Mouse (Mus musculus): ENCODE measurements around the gene Stag1. TPM values are rescaled to one million over a fixed set of nuclear protein-coding genes. Genes with fewer than 3 reads are reported as not detected.

Stag1 gene
- polyA plus RNA-seq, 1 experiment from 2014 or later, result 45.4 TPM

DNA sequence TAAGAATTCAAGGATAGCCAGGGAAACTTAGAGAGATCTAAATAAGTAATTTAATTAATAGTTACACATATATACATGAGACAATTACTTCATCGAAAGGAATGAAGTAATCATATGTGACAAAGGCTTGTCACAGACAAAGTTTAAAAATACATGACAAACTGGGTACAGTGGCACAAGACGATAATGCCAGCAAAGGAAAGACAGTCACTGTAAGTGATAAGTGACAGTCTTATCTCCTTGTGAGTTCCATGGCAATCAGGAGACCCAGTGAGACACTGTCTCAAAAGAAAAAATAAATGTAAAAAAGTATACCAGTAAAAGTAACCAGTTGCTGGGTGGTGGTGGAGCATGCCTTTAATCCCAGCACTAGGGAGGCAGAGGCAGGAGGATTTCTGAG lies 399.5 kb downstream of the Stag1 start:
- no peak for ATAC-seq (replicated peaks; ENCODE audit: low FRiP score, low TSS enrichment, low read depth)
- Histone ChIP-seq H3K4me2 (ENCODE audit: low read length) (no peak overlapping the region), H3K36me3 (ENCODE audit: control insufficient read depth, insufficient read depth, low read length) (peaks cover 22% of the 10 kb centered on the region; the same call in 1 of the 2 replicates), H3K27ac (ENCODE audit: low read depth) (no peak overlapping the region), H3K4me3 (ENCODE audit: low read depth, low read length) (no peak overlapping the region), H3K4me1 (replicated peaks; ENCODE audit: control insufficient read depth, insufficient read depth, low read length) (no peaks in the 10 kb centered on the region), H3K9me3 (ENCODE audit: control insufficient read depth, low read length) (no peaks in the 10 kb centered on the region), H3K27me3 (replicated peaks; ENCODE audit: control insufficient read depth, insufficient read depth, low read length) (no peaks in the 10 kb centered on the region), H3K9ac (ENCODE audit: low read length) (no peak overlapping the region)
- 94% methylated on average over 2 of the region's 2 CpGs for WGBS
- no peak for DNase-seq (ENCODE audit: low spot score)

DNA sequence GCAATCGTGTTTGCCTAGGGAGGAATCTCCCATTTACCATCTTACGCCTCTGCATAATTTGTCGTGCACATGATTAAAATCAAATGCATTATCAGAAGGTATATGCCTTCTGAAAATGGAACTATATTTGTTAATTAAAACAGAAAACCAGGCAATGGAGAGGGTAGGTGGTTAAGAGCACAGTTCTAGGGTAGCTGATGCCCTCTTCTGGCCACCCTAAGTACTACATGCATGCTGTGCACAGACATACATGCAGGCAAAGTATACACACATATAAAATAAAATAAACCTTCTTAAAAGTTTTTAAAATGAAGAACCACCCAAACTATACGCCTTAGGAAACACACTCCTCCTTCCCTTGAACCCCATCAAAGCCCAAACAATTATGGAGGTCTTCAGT lies 404.5 kb downstream of the Stag1 start:
- no peak overlapping the region for H3K9ac ChIP-seq (ENCODE audit: low read length)
- WGBS, result 90% methylated on average over 4 of the region's 4 CpGs

DNA sequence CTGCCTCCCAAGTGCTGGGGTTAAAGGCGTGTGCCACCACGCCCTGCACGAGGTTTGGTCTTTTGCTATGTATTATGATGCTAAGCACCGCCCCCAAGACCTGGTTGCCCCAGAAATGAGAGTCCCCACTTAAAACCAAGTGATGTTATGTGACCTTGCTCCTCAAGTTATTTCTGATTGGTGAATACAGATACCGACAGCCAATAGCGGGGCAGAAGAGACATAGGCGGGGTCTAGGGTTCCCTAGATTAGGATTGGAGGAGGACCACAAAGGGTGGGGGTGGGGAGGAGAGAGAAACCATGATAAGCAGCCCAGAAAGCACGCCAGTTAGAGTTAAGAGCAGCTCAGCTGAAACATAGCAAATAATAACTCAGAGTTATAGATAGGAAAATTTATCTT lies 405.2 kb downstream of the Stag1 start:
- 0 out of 2 replicates have a peak, but pooled peaks cover 5% of the 10 kb centered on the region for H3K36me3 ChIP-seq (ENCODE audit: control insufficient read depth, insufficient read depth, low read length)
- WGBS, result 97% methylated on average over 8 of the region's 8 CpGs
- H3K27ac ChIP-seq (ENCODE audit: low read depth), result no peak overlapping the region
- H3K4me1 ChIP-seq (replicated peaks; ENCODE audit: control insufficient read depth, insufficient read depth, low read length), result peaks cover 9% of the 10 kb centered on the region
- no peaks in the 10 kb centered on the region for H3K27me3 ChIP-seq (replicated peaks; ENCODE audit: control insufficient read depth, insufficient read depth, low read length)
- no peak overlapping the region for H3K4me2 ChIP-seq (ENCODE audit: low read length)
- ATAC-seq (replicated peaks; ENCODE audit: low FRiP score, low TSS enrichment, low read depth), result no peak
- H3K9ac ChIP-seq (ENCODE audit: low read length), result no peak overlapping the region
- no peak overlapping the region for H3K4me3 ChIP-seq (ENCODE audit: low read depth, low read length)
- H3K9me3 ChIP-seq (ENCODE audit: control insufficient read depth, low read length), result no peaks in the 10 kb centered on the region
- DNase-seq (ENCODE audit: low spot score), result no peak

More for the DNA sequence above, 404.5 kb downstream of the Stag1 start:
- ATAC-seq (replicated peaks; ENCODE audit: low FRiP score, low TSS enrichment, low read depth) (no peak), DNase-seq (ENCODE audit: low spot score) (no peak)
- Histone ChIP-seq H3K27me3 (replicated peaks; ENCODE audit: control insufficient read depth, insufficient read depth, low read length) (no peaks in the 10 kb centered on the region), H3K27ac (ENCODE audit: low read depth) (no peak overlapping the region), H3K4me2 (ENCODE audit: low read length) (no peak overlapping the region), H3K9me3 (ENCODE audit: control insufficient read depth, low read length) (no peaks in the 10 kb centered on the region), H3K36me3 (ENCODE audit: control insufficient read depth, insufficient read depth, low read length) (0 out of 2 replicates have a peak, but pooled peaks cover 5% of the 10 kb centered on the region), H3K4me3 (ENCODE audit: low read depth, low read length) (no peak overlapping the region), H3K4me1 (replicated peaks; ENCODE audit: control insufficient read depth, insufficient read depth, low read length) (peaks cover 9% of the 10 kb centered on the region)

DNA sequence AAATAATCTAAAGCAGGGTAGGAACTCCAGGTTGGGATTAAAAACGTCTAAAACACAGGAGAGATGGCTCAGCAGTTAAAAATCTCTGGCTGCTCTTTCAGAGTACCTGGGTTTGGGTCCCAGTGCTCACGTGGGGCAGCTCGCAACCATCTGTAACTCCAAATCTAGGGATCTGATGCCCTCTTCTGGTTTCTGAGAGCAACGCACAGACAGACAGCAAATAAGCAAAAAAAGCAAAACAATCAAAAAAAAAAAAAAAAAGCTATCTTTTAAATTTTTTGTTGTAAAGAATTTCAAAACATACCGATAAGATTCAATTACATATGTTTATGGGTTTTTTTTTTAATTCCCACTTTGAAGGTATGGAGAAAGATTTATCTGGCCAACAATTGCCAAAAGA lies 405.7 kb downstream of the Stag1 start:
- H3K4me2 ChIP-seq (ENCODE audit: low read length), result no peak overlapping the region
- H3K4me3 ChIP-seq (ENCODE audit: low read depth, low read length), result no peak overlapping the region
- no peak overlapping the region for H3K27ac ChIP-seq (ENCODE audit: low read depth)
- H3K4me1 ChIP-seq (replicated peaks; ENCODE audit: control insufficient read depth, insufficient read depth, low read length), result peaks cover 9% of the 10 kb centered on the region
- ATAC-seq (replicated peaks; ENCODE audit: low FRiP score, low TSS enrichment, low read depth), result no peak
- 90% methylated on average over 5 of the region's 5 CpGs for WGBS
- H3K9me3 ChIP-seq (ENCODE audit: control insufficient read depth, low read length), result no peaks in the 10 kb centered on the region
- DNase-seq (ENCODE audit: low spot score), result no peak
- H3K9ac ChIP-seq (ENCODE audit: low read length), result no peak overlapping the region
- 0 out of 2 replicates have a peak, but pooled peaks cover 5% of the 10 kb centered on the region for H3K36me3 ChIP-seq (ENCODE audit: control insufficient read depth, insufficient read depth, low read length)
- H3K27me3 ChIP-seq (replicated peaks; ENCODE audit: control insufficient read depth, insufficient read depth, low read length), result no peaks in the 10 kb centered on the region

DNA sequence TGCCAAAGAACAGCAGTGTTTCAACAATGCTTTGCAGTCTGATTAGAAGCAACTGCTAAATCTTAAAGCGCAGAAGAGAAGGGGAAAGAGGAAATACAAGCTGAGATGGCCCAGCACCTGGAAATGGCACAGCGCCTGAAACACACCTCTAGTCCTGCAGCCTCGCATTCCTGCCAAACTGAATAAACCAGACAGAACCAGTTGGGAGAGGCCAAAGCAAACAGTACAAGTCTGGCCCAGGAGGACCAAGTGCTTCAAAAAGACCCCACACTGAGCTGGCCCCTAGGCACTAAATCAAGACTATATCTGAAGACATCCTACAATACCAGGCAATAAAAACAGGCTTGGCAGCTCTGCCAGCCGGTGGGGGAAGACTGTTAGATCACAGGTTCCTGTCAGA lies 408.3 kb downstream of the Stag1 start:
- H3K4me3 ChIP-seq (ENCODE audit: low read depth, low read length), result no peak overlapping the region
- H3K4me2 ChIP-seq (ENCODE audit: low read length), result no peak overlapping the region
- H3K36me3 ChIP-seq (ENCODE audit: control insufficient read depth, insufficient read depth, low read length), result no peaks in the 10 kb centered on the region
- H3K9ac ChIP-seq (ENCODE audit: low read length), result no peak overlapping the region
- WGBS, result 34% methylated on average over 4 of the region's 4 CpGs
- ATAC-seq (replicated peaks; ENCODE audit: low FRiP score, low TSS enrichment, low read depth) (no peak), DNase-seq (ENCODE audit: low spot score) (no peak)
- H3K27ac ChIP-seq (ENCODE audit: low read depth), result no peak overlapping the region
- no peaks in the 10 kb centered on the region for H3K9me3 ChIP-seq (ENCODE audit: control insufficient read depth, low read length)
- H3K27me3 ChIP-seq (replicated peaks; ENCODE audit: control insufficient read depth, insufficient read depth, low read length), result no peaks in the 10 kb centered on the region
- peaks cover 9% of the 10 kb centered on the region for H3K4me1 ChIP-seq (replicated peaks; ENCODE audit: control insufficient read depth, insufficient read depth, low read length)

Other genes with a start within 250 kb of the Stag1 start
- 1.5 and 1.6 TPM in 2 replicates for gene Il20rb, start 111.0 kb upstream of the Stag1 start, polyA plus RNA-seq (2014; fragmentation: Nextera tagmentation; extraction: Ambion mirVana)
- 57.2 and 65.8 TPM in 2 replicates for gene Nck1, start 51.7 kb upstream of the Stag1 start, polyA plus RNA-seq (2014; fragmentation: Nextera tagmentation; extraction: Ambion mirVana)
- gene Slc35g2, start 26.7 kb upstream of the Stag1 start, polyA plus RNA-seq (2014; fragmentation: Nextera tagmentation; extraction: Ambion mirVana), result 4.4 and 5.3 TPM in 2 replicates